Mouse (Mus musculus): ENCODE results near the gene Rab11fip4. TPM values are rescaled to one million over a fixed set of nuclear protein-coding genes. Genes with fewer than 3 reads are reported as not detected.
"Not testable (repeated sequence)": the region's sequence is repeated elsewhere in the genome, so short reads cannot be mapped to it uniquely, and the experiment has no call there.

The Rab11fip4 gene
- polyA plus RNA-seq, 1 experiment from 2014 or later: 5.5 TPM

GRCm38 (mm10) chr11:79686501-79687121 lies 95.6 kb downstream of the Rab11fip4 start:
- WGBS: 60% methylated on average over 26 of the region's 26 CpGs
- Histone ChIP-seq H3K4me3 (no peak overlapping the region), H3K36me3 (peaks cover 24% of the 10 kb centered on the region), H3K9ac (no peak overlapping the region), H3K4me2 (no peak overlapping the region), H3K4me1 (peaks cover 8% of the 10 kb centered on the region), H3K9me3 (no peaks in the 10 kb centered on the region), H3K27ac (no peak overlapping the region), H3K27me3 (no peaks in the 10 kb centered on the region)
- ATAC-seq (ENCODE audit: insufficient number of reproducible peaks, low FRiP score, low TSS enrichment, low read depth): peak; percentile 61; the same call in 1 of the 2 replicates

- H3K27me3 ChIP-seq: no peaks in the 10 kb centered on the region
- H3K4me1 ChIP-seq: peaks cover 8% of the 10 kb centered on the region
- ATAC-seq (ENCODE audit: insufficient number of reproducible peaks, low FRiP score, low TSS enrichment, low read depth): no peak
- WGBS: 84% methylated on average over 1 of the region's 1 CpGs
- H3K4me3 ChIP-seq: no peak overlapping the region
- H3K9ac ChIP-seq: no peak overlapping the region
- H3K9me3 ChIP-seq: no peaks in the 10 kb centered on the region
- no peak overlapping the region for H3K4me2 ChIP-seq
- H3K36me3 ChIP-seq: peaks cover 37% of the 10 kb centered on the region
- H3K27ac ChIP-seq: no peak overlapping the region
Measured at GRCm38 (mm10) chr11:79689916-79690315, 98.9 kb downstream of the Rab11fip4 start.

GRCm38 (mm10) chr11:79691513-79691912 lies 100.5 kb downstream of the Rab11fip4 start:
- Histone ChIP-seq H3K4me3 (no peak overlapping the region), H3K9me3 (no peaks in the 10 kb centered on the region), H3K4me2 (no peak overlapping the region), H3K36me3 (peaks cover 40% of the 10 kb centered on the region), H3K27me3 (no peaks in the 10 kb centered on the region), H3K9ac (no peak overlapping the region), H3K27ac (no peak overlapping the region), H3K4me1 (peaks cover 8% of the 10 kb centered on the region)
- 88% methylated on average over 9 of the region's 9 CpGs for WGBS
- no peak for ATAC-seq (ENCODE audit: insufficient number of reproducible peaks, low FRiP score, low TSS enrichment, low read depth)

GRCm38 (mm10) chr11:79696390-79697307 lies 105.6 kb downstream of the Rab11fip4 start:
- Histone ChIP-seq H3K4me3 (no peak overlapping the region), H3K9me3 (no peaks in the 10 kb centered on the region), H3K36me3 (peaks cover 18% of the 10 kb centered on the region; the same call in 1 of the 2 replicates), H3K4me2 (no peak overlapping the region), H3K27me3 (no peaks in the 10 kb centered on the region), H3K9ac (no peak overlapping the region), H3K27ac (peak overlapping the region; percentile 70), H3K4me1 (peaks cover 22% of the 10 kb centered on the region)
- ATAC-seq (ENCODE audit: insufficient number of reproducible peaks, low FRiP score, low TSS enrichment, low read depth): no peak
- WGBS: 48% methylated on average over 19 of the region's 19 CpGs

- no peak overlapping the region for H3K4me3 ChIP-seq
- 57% methylated on average over 5 of the region's 5 CpGs for WGBS
Measured at GRCm38 (mm10) chr11:79698071-79698470, 107.1 kb downstream of the Rab11fip4 start.

GRCm38 (mm10) chr11:79698542-79698941 lies 107.5 kb downstream of the Rab11fip4 start:
- not testable (repeated sequence) for H3K27ac ChIP-seq; H3K4me2 ChIP-seq; ATAC-seq (ENCODE audit: insufficient number of reproducible peaks, low FRiP score, low TSS enrichment, low read depth); H3K4me3 ChIP-seq; H3K9me3 ChIP-seq; H3K27me3 ChIP-seq; H3K9ac ChIP-seq; H3K36me3 ChIP-seq
- H3K4me1 ChIP-seq: peaks cover 35% of the 10 kb centered on the region
- WGBS: 86% methylated on average over 4 of the region's 4 CpGs

More at GRCm38 (mm10) chr11:79698071-79698470, 107.1 kb downstream of the Rab11fip4 start:
- Histone ChIP-seq H3K9me3 (no peaks in the 10 kb centered on the region), H3K9ac (no peak overlapping the region), H3K36me3 (peaks cover 5% of the 10 kb centered on the region; the same call in 1 of the 2 replicates), H3K4me2 (no peak overlapping the region), H3K27ac (peak overlapping the region; percentile 70), H3K27me3 (no peaks in the 10 kb centered on the region), H3K4me1 (peaks cover 31% of the 10 kb centered on the region)
- no peak for ATAC-seq (ENCODE audit: insufficient number of reproducible peaks, low FRiP score, low TSS enrichment, low read depth)

DNA sequence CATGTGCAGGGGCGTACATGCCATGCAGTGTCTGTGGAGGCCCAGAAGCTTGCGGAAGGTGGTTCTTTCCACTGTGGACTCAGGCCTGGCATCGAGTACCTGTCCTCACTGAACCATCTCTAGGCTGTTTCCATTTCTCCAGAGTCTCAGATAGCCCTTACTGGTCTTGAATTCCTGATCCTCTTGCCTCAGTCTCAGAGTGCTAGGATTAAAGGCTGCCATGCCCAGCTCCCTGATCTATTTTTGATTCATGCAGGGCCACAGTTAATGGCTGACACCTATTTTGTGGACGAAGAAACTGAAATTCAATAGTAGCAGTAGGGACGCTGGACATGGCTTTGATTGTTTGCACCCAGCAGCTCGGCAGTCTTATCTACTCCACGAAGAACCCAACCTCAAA lies 110.5 kb downstream of the Rab11fip4 start:
- Histone ChIP-seq H3K9ac (no peak overlapping the region), H3K9me3 (no peaks in the 10 kb centered on the region), H3K4me3 (no peak overlapping the region), H3K27ac (no peak overlapping the region), H3K4me1 (peaks cover 41% of the 10 kb centered on the region), H3K36me3 (0 out of 2 replicates have a peak, but pooled peaks cover 2% of the 10 kb centered on the region), H3K4me2 (no peak overlapping the region), H3K27me3 (no peaks in the 10 kb centered on the region)
- 85% methylated on average over 7 of the region's 7 CpGs for WGBS
- ATAC-seq (ENCODE audit: insufficient number of reproducible peaks, low FRiP score, low TSS enrichment, low read depth): no peak

GRCm38 (mm10) chr11:79702092-79702491 lies 111.1 kb downstream of the Rab11fip4 start:
- 0 out of 2 replicates have a peak, but pooled peaks cover 2% of the 10 kb centered on the region for H3K36me3 ChIP-seq
- no peaks in the 10 kb centered on the region for H3K9me3 ChIP-seq
- H3K4me2 ChIP-seq: no peak overlapping the region; the same call in 1 of the 2 replicates
- H3K27ac ChIP-seq: no peak overlapping the region
- ATAC-seq (ENCODE audit: insufficient number of reproducible peaks, low FRiP score, low TSS enrichment, low read depth): no peak
- no peak overlapping the region for H3K4me3 ChIP-seq
- H3K27me3 ChIP-seq: no peaks in the 10 kb centered on the region
- no peak overlapping the region for H3K9ac ChIP-seq
- WGBS: 77% methylated on average over 6 of the region's 6 CpGs
- peaks cover 35% of the 10 kb centered on the region for H3K4me1 ChIP-seq

GRCm38 (mm10) chr11:79703452-79703851 lies 112.4 kb downstream of the Rab11fip4 start:
- Histone ChIP-seq H3K36me3 (0 out of 2 replicates have a peak, but pooled peaks cover 2% of the 10 kb centered on the region), H3K27me3 (no peaks in the 10 kb centered on the region), H3K9me3 (no peaks in the 10 kb centered on the region), H3K27ac (peak overlapping the region; percentile 97), H3K4me3 (peak overlapping the region; percentile 83), H3K4me2 (peak overlapping the region; percentile 69), H3K4me1 (peaks cover 24% of the 10 kb centered on the region), H3K9ac (peak overlapping the region; percentile 96)
- WGBS: 2% methylated on average over 5 of the region's 5 CpGs
- ATAC-seq (ENCODE audit: insufficient number of reproducible peaks, low FRiP score, low TSS enrichment, low read depth): 0 out of 2 replicates have a peak, but pooled peaks have one; percentile 12

GRCm38 (mm10) chr11:79703885-79704291 lies 112.9 kb downstream of the Rab11fip4 start:
- no peaks in the 10 kb centered on the region for H3K9me3 ChIP-seq
- peaks cover under 1% of the 10 kb centered on the region; the same call in 1 of the 2 replicates for H3K27me3 ChIP-seq
- H3K27ac ChIP-seq: peak overlapping the region; percentile 97
- 0 out of 2 replicates have a peak, but pooled peaks cover 2% of the 10 kb centered on the region for H3K36me3 ChIP-seq
- ATAC-seq (ENCODE audit: insufficient number of reproducible peaks, low FRiP score, low TSS enrichment, low read depth): peak; percentile 44
- peak overlapping the region; percentile 69 for H3K4me2 ChIP-seq
- peaks cover 24% of the 10 kb centered on the region for H3K4me1 ChIP-seq
- H3K9ac ChIP-seq: peak overlapping the region; percentile 96
- peak overlapping the region; percentile 83 for H3K4me3 ChIP-seq
- WGBS: under 1% methylated on average over 27 of the region's 27 CpGs

- WGBS: under 1% methylated on average over 60 of the region's 61 CpGs
- Histone ChIP-seq H3K27ac (peak overlapping the region; percentile 97), H3K9ac (peak overlapping the region; percentile 96), H3K36me3 (0 out of 2 replicates have a peak, but pooled peaks cover 2% of the 10 kb centered on the region), H3K4me2 (peak overlapping the region; percentile 69), H3K4me1 (peaks cover 22% of the 10 kb centered on the region), H3K27me3 (peaks cover 7% of the 10 kb centered on the region), H3K9me3 (no peaks in the 10 kb centered on the region), H3K4me3 (peak overlapping the region; percentile 83)
- peak; percentile 90 for ATAC-seq (ENCODE audit: insufficient number of reproducible peaks, low FRiP score, low TSS enrichment, low read depth)
Measured at GRCm38 (mm10) chr11:79704318-79705150, 113.5 kb downstream of the Rab11fip4 start.

Data from limb, embryonic 15.5 days (tissue).